In the genomic region with DNA sequence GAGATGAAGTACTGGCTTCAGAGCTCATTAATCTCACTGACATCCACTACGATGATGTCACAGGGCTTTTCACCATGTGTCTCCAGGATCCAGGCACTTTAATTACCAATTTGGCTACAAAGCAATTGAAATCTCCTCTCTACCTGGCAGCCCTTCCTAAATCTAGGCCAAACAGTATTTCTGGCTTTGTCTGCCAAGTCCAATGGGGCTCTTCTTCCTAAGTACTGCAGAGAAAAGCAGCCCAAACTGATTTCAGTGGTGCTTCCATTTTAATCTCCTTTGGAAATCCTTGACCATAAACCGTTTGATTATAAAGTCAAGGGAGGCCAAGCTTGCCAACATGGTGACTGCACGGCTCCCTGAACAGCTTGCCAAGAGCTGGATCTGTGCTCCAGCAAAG, we compare ENCODE assay signal across 24 mouse cellular contexts.
A peak's percentile ranks its signal among the peaks of the same experiment; 100 is the strongest.
DNase-seq lines count a peak whose midpoint lies in the region; ATAC-seq and TF ChIP-seq lines count a peak whose summit lies in the region.
"Had no signal": no experiment of that assay in that cellular context is flagged by ENCODE, and none has a peak within 500 bp of the region (broad histone marks: within the 10 kb centered on the region; RNA-seq: fewer than 3 reads in every experiment).

No protein-coding gene starts in this region.

- H3K36me3 ChIP-seq in forebrain, postnatal 0 days (ENCODE audit: insufficient read depth), result no peaks in the 10 kb centered on the region
- no peaks in the 10 kb centered on the region for H3K36me3 ChIP-seq in forebrain, embryonic 13.5 days (ENCODE audit: poor library complexity, severe bottlenecking)
- no peaks in the 10 kb centered on the region for H3K36me3 ChIP-seq in neural tube, embryonic 14.5 days (ENCODE audit: control insufficient read depth, insufficient read depth, low read length)
- H3K36me3 ChIP-seq in neural tube, embryonic 15.5 days, result no peaks in the 10 kb centered on the region
- H3K36me3 ChIP-seq in midbrain, embryonic 15.5 days (replicated peaks), result no peaks in the 10 kb centered on the region
- H3K36me3 ChIP-seq: embryonic facial prominence, embryonic 12.5 days; heart, embryonic 13.5 days; intestine, embryonic 15.5 days; limb, embryonic 13.5 days; liver, embryonic 13.5 days; neural tube, embryonic 13.5 days had no signal

- no peaks in the 10 kb centered on the region for H3K9me3 ChIP-seq in forebrain, postnatal 0 days (ENCODE audit: low read length)
- H3K9me3 ChIP-seq in forebrain, embryonic 13.5 days (replicated peaks), result no peaks in the 10 kb centered on the region
- H3K9me3 ChIP-seq in neural tube, embryonic 14.5 days (ENCODE audit: control insufficient read depth, low read length), result no peaks in the 10 kb centered on the region
- H3K9me3 ChIP-seq in neural tube, embryonic 15.5 days (replicated peaks), result no peaks in the 10 kb centered on the region
- no peaks in the 10 kb centered on the region for H3K9me3 ChIP-seq in midbrain, embryonic 15.5 days
- H3K9me3 ChIP-seq: embryonic facial prominence, embryonic 12.5 days; heart, embryonic 13.5 days; intestine, embryonic 15.5 days; limb, embryonic 13.5 days; liver, embryonic 13.5 days; neural tube, embryonic 13.5 days had no signal

- no peak for TF ChIP-seq CTCF in forebrain, postnatal 0 days (IDR thresholded peaks at IDR 0.05; ENCODE audit: low read depth)

- no peak overlapping the region for H3K27ac ChIP-seq in forebrain, postnatal 0 days (ENCODE audit: low read depth, low read length)
- H3K27ac ChIP-seq in forebrain, embryonic 13.5 days, result no peak overlapping the region
- H3K27ac ChIP-seq in neural tube, embryonic 14.5 days (ENCODE audit: low read depth, low read length), result no peak overlapping the region
- no peak overlapping the region for H3K27ac ChIP-seq in neural tube, embryonic 15.5 days (replicated peaks)
- H3K27ac ChIP-seq in midbrain, embryonic 15.5 days, result no peak overlapping the region
- H3K27ac ChIP-seq: embryonic facial prominence, embryonic 12.5 days; heart, embryonic 13.5 days; intestine, embryonic 15.5 days; limb, embryonic 13.5 days; liver, embryonic 13.5 days; neural tube, embryonic 13.5 days had no signal

- no peak for ATAC-seq in forebrain, postnatal 0 days
- ATAC-seq in forebrain, embryonic 13.5 days, result no peak
- peak; percentile 31; the same call in 1 of the 2 replicates for ATAC-seq in neural tube, embryonic 14.5 days (ENCODE audit: low read depth)
- peak; percentile 8; the same call in 1 of the 2 replicates for ATAC-seq in neural tube, embryonic 15.5 days (ENCODE audit: low FRiP score)
- no peak for ATAC-seq in midbrain, embryonic 15.5 days (replicated peaks)
- ATAC-seq: intestine, embryonic 15.5 days had no signal

- DNase-seq in forebrain, postnatal 0 days, result peak; percentile 28
- DNase-seq in neural tube, embryonic 10.5 days (ENCODE audit: extremely low spot score, low spot score), result no peak
- peak; percentile 43 for DNase-seq in cerebellum, adult 8-10 months
- no peak for DNase-seq in thymus, postnatal 25 days
- DNase-seq: adrenal gland, adult 8-10 months; B cell, adult 2 months; gastrocnemius, postnatal 10 days; heart, adult 18-20 months; heart, postnatal 36 days; liver, embryonic 13.5 days; lung, embryonic 14.5 days; lung, postnatal 36 days; spleen, adult 18-20 months; thymus, postnatal 36 days had no signal

- no peaks in the 10 kb centered on the region for H3K4me1 ChIP-seq in forebrain, postnatal 0 days (ENCODE audit: insufficient read depth)
- no peaks in the 10 kb centered on the region; the same call in 1 of the 2 replicates for H3K4me1 ChIP-seq in forebrain, embryonic 13.5 days
- H3K4me1 ChIP-seq in neural tube, embryonic 14.5 days (ENCODE audit: control insufficient read depth, insufficient read depth, low read length), result no peaks in the 10 kb centered on the region
- H3K4me1 ChIP-seq in neural tube, embryonic 15.5 days, result no peaks in the 10 kb centered on the region
- no peaks in the 10 kb centered on the region for H3K4me1 ChIP-seq in midbrain, embryonic 15.5 days
- H3K4me1 ChIP-seq: embryonic facial prominence, embryonic 12.5 days; heart, embryonic 13.5 days; intestine, embryonic 15.5 days; limb, embryonic 13.5 days; liver, embryonic 13.5 days; neural tube, embryonic 13.5 days had no signal

- no peak overlapping the region for H3K9ac ChIP-seq in forebrain, postnatal 0 days
- H3K9ac ChIP-seq in forebrain, embryonic 13.5 days, result no peak overlapping the region
- no peak overlapping the region for H3K9ac ChIP-seq in neural tube, embryonic 14.5 days (replicated peaks; ENCODE audit: low read depth, low read length)
- H3K9ac ChIP-seq in neural tube, embryonic 15.5 days (replicated peaks), result no peak overlapping the region
- H3K9ac ChIP-seq in midbrain, embryonic 15.5 days, result no peak overlapping the region
- H3K9ac ChIP-seq: embryonic facial prominence, embryonic 12.5 days; heart, embryonic 13.5 days; intestine, embryonic 15.5 days; limb, embryonic 13.5 days; liver, embryonic 13.5 days; lung, embryonic 14.5 days; neural tube, embryonic 13.5 days had no signal

- 53% methylated on average over 3 of the region's 3 CpGs for whole genome bisulfite sequencing in forebrain, postnatal 0 days
- WGBS in forebrain, embryonic 13.5 days, result 71% methylated on average over 3 of the region's 3 CpGs
- 73% methylated on average over 3 of the region's 3 CpGs for WGBS in neural tube, embryonic 14.5 days
- whole genome bisulfite sequencing in neural tube, embryonic 15.5 days, result 69% methylated on average over 3 of the region's 3 CpGs
- 79% methylated on average over 3 of the region's 3 CpGs for WGBS in midbrain, embryonic 15.5 days

- no peak overlapping the region for H3K4me3 ChIP-seq in forebrain, postnatal 0 days (ENCODE audit: low read depth, low read length)
- no peak overlapping the region for H3K4me3 ChIP-seq in forebrain, embryonic 13.5 days
- H3K4me3 ChIP-seq in neural tube, embryonic 14.5 days (ENCODE audit: low read depth, low read length), result no peak overlapping the region
- no peak overlapping the region for H3K4me3 ChIP-seq in neural tube, embryonic 15.5 days (replicated peaks)
- H3K4me3 ChIP-seq in midbrain, embryonic 15.5 days, result no peak overlapping the region
- H3K4me3 ChIP-seq: embryonic facial prominence, embryonic 12.5 days; erythroblast, embryonic 14.5 days; heart, embryonic 13.5 days; intestine, embryonic 15.5 days; limb, embryonic 13.5 days; liver, embryonic 13.5 days; neural tube, embryonic 13.5 days had no signal

- no peaks in the 10 kb centered on the region for H3K27me3 ChIP-seq in forebrain, postnatal 0 days (ENCODE audit: insufficient read depth, low read length)
- H3K27me3 ChIP-seq in forebrain, embryonic 13.5 days, result no peaks in the 10 kb centered on the region
- no peaks in the 10 kb centered on the region for H3K27me3 ChIP-seq in neural tube, embryonic 14.5 days (ENCODE audit: control insufficient read depth, insufficient read depth, low read length)
- H3K27me3 ChIP-seq in neural tube, embryonic 15.5 days (replicated peaks), result no peaks in the 10 kb centered on the region
- H3K27me3 ChIP-seq in midbrain, embryonic 15.5 days (replicated peaks), result no peaks in the 10 kb centered on the region
- H3K27me3 ChIP-seq: embryonic facial prominence, embryonic 12.5 days; heart, embryonic 13.5 days; intestine, embryonic 15.5 days; limb, embryonic 13.5 days; liver, embryonic 13.5 days; neural tube, embryonic 13.5 days had no signal

- no peak overlapping the region for H3K4me2 ChIP-seq in forebrain, postnatal 0 days (ENCODE audit: low read depth)
- no peak overlapping the region for H3K4me2 ChIP-seq in forebrain, embryonic 13.5 days
- no peak overlapping the region for H3K4me2 ChIP-seq in neural tube, embryonic 14.5 days (ENCODE audit: low read depth, low read length)
- H3K4me2 ChIP-seq in neural tube, embryonic 15.5 days, result no peak overlapping the region
- H3K4me2 ChIP-seq in midbrain, embryonic 15.5 days, result no peak overlapping the region
- H3K4me2 ChIP-seq: embryonic facial prominence, embryonic 12.5 days; heart, embryonic 13.5 days; intestine, embryonic 15.5 days; limb, embryonic 13.5 days; liver, embryonic 13.5 days; lung, embryonic 14.5 days; neural tube, embryonic 13.5 days had no signal

Comparison
In these comparisons a context has a peak if more than half of its experiments do, and no peak if none do; other contexts are left out.
1. ATAC-seq: peak in neural tube, embryonic 14.5 days (single experiment) and neural tube, embryonic 15.5 days (single experiment); none in forebrain, postnatal 0 days (single experiment), forebrain, embryonic 13.5 days (single experiment) and midbrain, embryonic 15.5 days (single experiment).
2. DNase-seq: peak in forebrain, postnatal 0 days (single experiment) and cerebellum, adult 8-10 months (single experiment); none in neural tube, embryonic 10.5 days (single experiment) and thymus, postnatal 25 days (single experiment).